Mouse (Mus musculus): ENCODE measurements at regions not wholly inside any gene's neighbourhood (a gene's known extent, or its start where the extent isn't known, plus 50 kb on each side); places are given as distances from the start of the nearest gene placed in this dataset.

DNA sequence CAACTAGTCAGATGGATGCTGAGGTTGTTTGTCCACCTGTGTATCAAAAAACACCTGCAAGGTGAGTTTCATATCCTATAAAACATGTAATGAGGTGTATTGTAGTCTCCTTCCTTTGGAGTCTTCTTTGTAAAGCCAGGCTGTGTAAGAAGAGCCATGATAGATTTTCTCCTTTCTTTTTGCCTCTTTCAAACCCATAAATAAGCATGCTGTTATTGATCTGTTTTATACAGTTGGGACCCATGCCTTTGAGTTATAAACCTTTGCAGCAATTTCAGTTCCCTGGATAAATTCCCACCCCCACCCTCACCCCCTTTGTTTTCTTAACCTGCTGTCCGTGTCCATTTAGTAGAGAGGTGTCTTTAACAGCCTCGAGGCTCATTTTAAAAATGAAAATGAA, 131.0 kb upstream of the Rgs17 start:
- DNase-seq (ENCODE audit: low spot score in 2 of 2): no peak

DNA sequence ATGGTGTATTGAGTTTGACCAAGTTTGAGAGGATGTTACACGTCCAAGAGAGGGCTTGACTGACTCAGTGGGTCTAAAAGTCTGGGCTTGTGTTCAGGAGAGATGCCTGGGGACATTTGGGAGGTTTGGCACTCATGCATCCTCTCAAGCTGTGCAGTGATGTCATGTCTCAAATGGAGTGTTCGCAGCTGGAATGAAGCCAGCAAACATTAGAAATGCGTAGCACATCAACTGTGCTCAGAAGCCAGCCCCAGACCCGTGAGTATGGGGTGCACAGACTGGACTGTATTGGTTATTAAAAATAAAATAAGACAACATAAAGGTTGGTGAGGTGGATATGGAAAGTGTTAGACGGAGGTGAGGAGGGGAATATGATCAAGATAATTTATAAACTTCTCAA, 121.2 kb upstream of the Rgs17 start:
- no peak for DNase-seq (ENCODE audit: low spot score in 2 of 2)

- DNase-seq (ENCODE audit: low spot score in 2 of 2): no peak
Measured at GRCm38 (mm10) chr10:6039771-6040170, 117.6 kb upstream of the Rgs17 start.

DNA sequence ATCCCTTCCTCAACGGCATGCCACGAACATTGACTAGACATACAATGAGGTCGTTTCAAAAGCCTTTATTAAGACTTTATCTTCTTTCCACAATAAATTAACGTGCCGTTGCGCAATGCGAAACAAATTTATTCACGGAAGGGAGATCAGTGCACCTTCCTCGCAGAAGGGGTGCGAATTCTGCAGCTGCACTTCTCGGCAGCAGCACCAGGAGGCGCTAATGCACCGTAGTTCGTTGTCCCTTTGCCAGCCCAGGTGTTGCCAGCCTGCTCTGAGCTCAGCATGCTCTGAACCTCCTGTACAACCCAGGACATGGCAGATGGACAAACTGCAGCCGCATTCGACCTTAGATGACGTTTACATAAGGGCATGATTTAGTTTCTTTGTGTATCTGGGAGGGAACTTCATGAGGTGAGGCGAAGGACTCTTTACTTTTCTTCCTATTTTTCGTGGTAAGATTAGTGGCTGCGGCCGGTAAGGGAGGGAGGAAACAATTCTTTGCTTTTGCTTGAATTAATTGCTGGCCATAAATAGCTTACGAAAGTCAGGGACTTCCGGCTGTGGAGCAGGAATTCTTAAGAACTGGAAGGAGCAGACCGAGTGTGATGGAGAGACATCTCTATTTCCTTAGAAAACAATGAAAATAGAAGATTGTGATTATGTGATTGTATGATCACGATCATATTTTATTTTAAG, 113.7 kb upstream of the Rgs17 start:
- peak in 1 of 2 experiments; percentile 3 for DNase-seq (ENCODE audit: low spot score in 2 of 2)

DNA sequence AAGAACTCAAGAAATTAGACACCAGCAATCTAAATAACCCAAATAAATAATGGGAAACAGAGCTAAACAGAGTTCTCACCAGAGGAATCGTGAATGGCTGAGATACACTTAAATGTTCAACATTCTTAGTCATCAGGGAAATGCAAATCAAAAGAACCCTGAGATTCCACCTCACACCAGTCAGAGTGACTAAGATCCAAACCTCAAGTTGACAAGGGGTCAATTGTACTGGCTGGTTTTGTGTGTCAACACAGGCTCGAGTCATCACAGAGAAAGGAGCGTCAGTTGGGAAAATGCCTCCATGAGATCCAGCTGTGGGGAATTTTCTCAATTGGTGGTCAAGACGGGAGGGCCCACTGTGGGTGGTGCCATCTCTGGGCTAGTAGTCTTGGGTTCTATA, 110.3 kb upstream of the Rgs17 start:
- no peak for DNase-seq (ENCODE audit: low spot score in 2 of 2)

DNA sequence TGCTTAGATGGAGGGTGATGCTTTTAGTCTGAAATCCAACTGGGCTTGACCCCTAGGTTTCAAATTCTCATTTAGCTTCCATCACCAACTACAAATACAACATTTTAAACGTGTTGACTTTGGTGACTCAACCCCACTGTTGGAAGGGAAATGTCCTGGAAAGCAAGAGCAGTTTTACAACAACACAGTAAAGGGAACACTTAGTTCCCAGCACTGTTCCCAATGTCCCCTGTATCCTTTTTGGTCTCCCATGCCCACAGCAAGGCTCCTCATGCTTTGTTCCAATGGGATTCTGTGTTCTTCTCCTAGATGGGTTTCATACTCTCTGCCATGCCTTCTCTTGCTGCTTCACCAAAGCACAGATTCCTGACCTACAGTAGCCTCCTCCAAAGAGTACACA, 105.4 kb upstream of the Rgs17 start:
- DNase-seq (ENCODE audit: low spot score in 2 of 2): no peak

DNA sequence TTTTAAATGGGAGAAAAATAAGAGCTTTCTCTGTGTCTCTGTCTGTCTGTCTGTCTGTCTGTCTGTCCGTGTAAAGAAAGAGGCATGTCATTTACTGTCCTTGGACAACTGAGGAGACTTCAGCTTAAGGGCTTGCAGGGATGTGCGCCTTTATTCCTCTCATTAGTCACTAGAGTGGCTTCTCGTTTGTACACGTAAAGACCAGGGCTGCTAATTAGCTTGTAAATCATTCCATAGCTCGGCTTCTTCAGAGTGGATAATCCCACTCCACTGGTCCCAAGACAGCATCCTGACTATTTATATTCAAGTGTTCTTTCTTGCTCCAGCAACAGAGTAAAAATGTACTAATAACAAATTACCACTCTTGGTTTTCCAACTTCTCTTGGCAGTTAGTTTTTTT, 104.1 kb upstream of the Rgs17 start:
- DNase-seq (ENCODE audit: low spot score in 2 of 2): no peak

DNA sequence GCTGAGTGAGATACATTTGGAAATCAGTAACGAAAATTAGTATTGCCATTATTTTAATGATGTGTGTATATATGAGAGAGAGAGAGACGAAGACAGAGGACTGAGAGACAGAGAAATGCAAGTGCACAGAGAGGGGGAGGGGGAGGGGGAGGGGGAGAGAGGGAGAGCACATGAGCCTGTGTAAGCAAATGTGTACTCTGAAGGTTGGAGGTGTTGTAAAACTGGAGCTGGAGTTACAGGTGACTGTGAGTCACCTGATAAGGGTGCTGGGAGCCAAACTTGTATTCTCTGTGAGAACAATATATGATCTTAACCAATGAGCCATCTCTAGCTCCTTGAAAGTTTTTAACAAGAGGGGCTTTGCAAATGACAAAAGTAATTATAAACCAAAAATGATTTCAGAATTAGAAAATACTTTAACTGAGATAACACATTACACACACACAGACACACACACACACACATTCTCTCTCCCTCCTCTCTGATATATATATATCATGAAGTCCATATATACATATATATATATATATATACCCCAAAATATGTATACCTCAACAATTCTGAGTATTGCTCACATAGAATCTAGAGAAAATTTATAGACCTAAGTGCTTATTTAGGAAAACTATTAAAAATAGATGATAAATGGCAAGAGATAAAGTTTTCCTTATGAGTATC, 100.5 kb upstream of the Rgs17 start:
- no peak for DNase-seq (ENCODE audit: low spot score in 2 of 2)

- DNase-seq (ENCODE audit: low spot score in 2 of 2): no peak
Measured at GRCm38 (mm10) chr10:6020944-6021684, 98.9 kb upstream of the Rgs17 start.

DNA sequence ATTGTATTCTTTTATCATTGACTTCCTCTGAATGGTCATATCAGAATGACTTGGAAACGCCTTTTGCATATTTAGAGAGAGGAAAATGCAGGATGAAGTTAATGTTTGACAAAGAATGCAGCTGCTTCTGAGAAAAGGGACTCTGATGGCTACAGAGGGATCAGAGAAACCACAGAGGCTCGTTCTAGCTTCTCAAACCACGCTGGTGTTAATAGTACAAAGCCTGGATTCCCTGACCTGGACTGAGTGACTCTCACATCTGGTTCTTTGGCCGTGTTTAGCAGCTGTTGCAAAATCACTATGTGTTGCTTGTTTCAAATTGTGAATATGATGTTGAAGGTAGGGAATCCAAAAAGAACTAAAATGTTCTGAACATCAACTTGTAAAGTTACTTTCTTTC, 91.5 kb upstream of the Rgs17 start:
- no peak for DNase-seq (ENCODE audit: low spot score in 2 of 2)

DNA sequence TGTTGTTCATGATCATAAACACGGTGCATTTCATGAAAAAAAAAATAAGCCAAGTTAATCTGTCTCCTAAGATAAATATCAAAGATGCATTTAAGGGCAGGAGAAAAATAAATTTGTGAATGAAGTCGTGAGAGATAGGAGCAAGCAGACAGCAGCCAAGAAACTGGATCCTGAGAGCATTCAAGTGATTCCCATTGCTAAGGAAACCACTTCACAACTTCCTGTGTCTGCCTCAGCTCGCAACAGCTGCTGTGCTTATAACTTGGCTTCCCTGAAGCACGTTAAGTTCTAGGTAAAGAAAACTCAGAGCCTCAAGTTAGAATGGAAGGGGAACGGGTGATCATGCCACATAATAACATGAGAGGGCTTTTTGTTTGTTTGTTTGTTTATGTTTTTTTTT, 89.3 kb upstream of the Rgs17 start:
- DNase-seq (ENCODE audit: low spot score in 2 of 2): no peak

DNA sequence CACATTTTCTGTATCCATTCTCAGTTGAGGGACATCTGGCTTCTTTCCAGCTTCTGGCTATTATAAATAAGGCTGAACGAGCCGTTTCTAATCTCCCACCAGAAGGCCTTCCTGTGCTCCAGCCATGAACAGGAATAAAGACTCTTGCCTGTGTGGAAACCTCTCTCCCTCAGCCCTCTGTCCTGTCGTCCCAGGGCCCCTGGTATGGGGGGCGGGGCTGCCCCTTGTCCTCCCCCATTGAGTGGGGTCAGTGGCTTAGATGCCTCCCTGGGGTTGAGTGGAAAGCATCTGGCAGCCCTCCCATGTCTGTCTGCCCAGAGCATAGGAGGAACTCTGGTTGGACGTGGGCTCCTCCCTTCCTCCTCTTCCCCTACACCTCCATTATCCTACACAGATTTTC, 88.8 kb upstream of the Rgs17 start:
- DNase-seq (ENCODE audit: low spot score in 2 of 2): no peak

DNA sequence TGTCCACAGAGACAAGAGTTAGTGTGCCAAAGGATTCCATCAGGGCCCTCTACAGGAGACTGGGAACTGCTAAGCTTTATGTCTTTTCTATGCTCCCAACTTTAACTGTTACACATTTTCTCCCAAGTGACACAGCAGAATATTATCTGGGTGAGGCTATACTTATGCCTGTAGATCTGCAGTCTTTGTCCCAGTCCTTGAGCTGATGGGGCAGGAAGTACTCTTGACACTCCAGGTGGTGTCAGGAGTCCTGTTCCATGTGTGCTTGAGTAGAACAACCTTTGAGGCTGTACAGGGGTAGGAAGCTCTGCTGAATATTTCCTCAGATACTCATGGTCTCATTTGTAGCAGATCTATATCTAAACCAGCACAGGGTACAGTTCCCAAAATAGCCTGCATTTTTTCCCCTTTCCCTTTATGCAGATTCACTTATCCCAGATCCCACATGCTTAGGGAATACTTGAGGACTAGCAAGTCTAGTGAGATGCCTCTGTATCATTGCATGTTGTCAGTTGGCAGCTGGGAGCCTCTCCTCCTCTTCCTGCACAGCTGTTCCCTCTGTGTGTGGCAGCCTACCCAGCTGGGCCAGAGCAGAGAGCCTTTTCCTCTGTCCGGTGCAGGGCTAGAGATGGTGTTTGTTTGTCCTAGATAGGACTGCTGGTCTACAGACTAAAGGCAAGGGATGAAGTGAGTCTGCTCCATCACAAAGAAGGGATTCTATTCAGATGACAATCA, 85.2 kb upstream of the Rgs17 start:
- DNase-seq (ENCODE audit: low spot score in 2 of 2): no peak

DNA sequence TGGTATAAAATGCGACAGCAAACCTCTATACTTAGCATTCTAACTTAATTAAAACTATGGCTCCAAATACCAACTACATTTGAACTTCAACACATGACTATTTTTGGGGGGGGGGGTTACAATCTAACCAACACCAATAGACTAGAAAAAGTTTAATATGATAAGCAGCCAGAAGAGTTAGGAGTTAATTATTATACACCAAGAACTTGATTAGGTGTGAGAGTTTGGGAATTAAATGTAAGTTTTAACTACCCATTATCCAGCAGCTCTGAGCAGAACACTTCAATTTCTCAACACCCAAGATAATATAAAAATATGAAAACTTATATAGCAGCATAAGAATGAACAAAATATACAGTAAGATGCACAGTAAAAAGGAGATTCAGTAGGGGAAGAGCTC, 59.2 kb upstream of the Rgs17 start:
- no peak for DNase-seq (ENCODE audit: low spot score in 2 of 2)

GRCm38 (mm10) chr10:5978534-5978933, 56.3 kb upstream of the Rgs17 start:
- DNase-seq (ENCODE audit: low spot score in 2 of 2): no peak

Measured in spleen, postnatal 14 days (tissue).